Mouse (Mus musculus) adrenal gland (tissue): ENCODE measurements around the gene Sirt3.
"Not testable (repeated sequence)": the region's sequence is repeated elsewhere in the genome, so short reads cannot be mapped to it uniquely, and the experiment has no call there.

Experiments
- intact Hi-C: fragments of 180-260 bp; cut with DNase I; formaldehyde crosslinking; loops from one replicate; pipeline ENCODE4 v1.15.1; 2025

Gene Sirt3

GRCm38 (mm10) chr7:140899121-140899520, 17.0 kb upstream of the Sirt3 start:
- intact Hi-C loops: no loop called here

GRCm38 (mm10) chr7:140897863-140898262, 15.8 kb upstream of the Sirt3 start:
- intact Hi-C loops: no loop called here

GRCm38 (mm10) chr7:140894611-140895010, 12.5 kb upstream of the Sirt3 start:
- intact Hi-C loops: no loop called here

- intact Hi-C loops: no loop called here
Measured at GRCm38 (mm10) chr7:140894031-140894430, 11.9 kb upstream of the Sirt3 start.

- intact Hi-C loops: not testable (repeated sequence)
Measured at GRCm38 (mm10) chr7:140890636-140891035, 8.5 kb upstream of the Sirt3 start.

GRCm38 (mm10) chr7:140882469-140882803, 327 bp upstream of the Sirt3 start:
- intact Hi-C loops: no loop called here

- intact Hi-C loops: no loop called here
Measured at GRCm38 (mm10) chr7:140880865-140881515, 1.1 kb downstream of the Sirt3 start.

GRCm38 (mm10) chr7:140880419-140880818, 1.7 kb downstream of the Sirt3 start:
- intact Hi-C loops: no loop called here

GRCm38 (mm10) chr7:140879355-140879754, 2.8 kb downstream of the Sirt3 start:
- intact Hi-C loops: no loop called here

- intact Hi-C loops: no loop called here
Measured at GRCm38 (mm10) chr7:140877364-140877763, 4.7 kb downstream of the Sirt3 start.

- intact Hi-C loops: no loop called here
Measured at GRCm38 (mm10) chr7:140874224-140874623, 7.9 kb downstream of the Sirt3 start.

- intact Hi-C loops: no loop called here
Measured at GRCm38 (mm10) chr7:140864761-140865160, 17.3 kb downstream of the Sirt3 start.

GRCm38 (mm10) chr7:140860728-140861127, 21.4 kb downstream of the Sirt3 start:
- intact Hi-C loops: no loop called here

GRCm38 (mm10) chr7:140859997-140860396, 22.1 kb downstream of the Sirt3 start:
- intact Hi-C loops: no loop called here

GRCm38 (mm10) chr7:140858746-140859145, 23.4 kb downstream of the Sirt3 start:
- intact Hi-C loops: no loop called here

GRCm38 (mm10) chr7:140857550-140858505, 24.3 kb downstream of the Sirt3 start, which contains the start of gene Bet1l:
Bet1l (minus strand) TSS chr7:140857577.
- intact Hi-C loops: no loop called here

- intact Hi-C loops: no loop called here
Measured at GRCm38 (mm10) chr7:140856785-140857549, 25.1 kb downstream of the Sirt3 start, which contains the start of gene Ric8a. Ric8a (plus strand) TSS chr7:140856957.

- intact Hi-C loops: no loop called here
Measured at GRCm38 (mm10) chr7:140855860-140856784, 26.0 kb downstream of the Sirt3 start, which contains the start of gene Gm45785. Gm45785 (minus strand) TSS chr7:140856331.

GRCm38 (mm10) chr7:140855181-140855580, 26.9 kb downstream of the Sirt3 start:
- intact Hi-C loops: no loop called here

- intact Hi-C loops: no loop called here
Measured at GRCm38 (mm10) chr7:140854483-140854882, 27.6 kb downstream of the Sirt3 start.
